Mouse (Mus musculus) hematopoietic multipotent progenitor cell, adult 10-12 weeks (in vitro differentiated cells): ENCODE data around the gene Slc44a2. TPM values are rescaled to one million over a fixed set of nuclear protein-coding genes. Genes with fewer than 3 reads are reported as not detected.

Source experiments
- polyA plus RNA-seq: library from polyadenylated mRNA; stranded (reverse); fragments of >175 nt; gene quantifications from 2 replicates; pipeline ENCODE4 v1.2.3, GENCODE M21; 2012; ENCODE audit warnings: low replicate concordance

Gene Slc44a2
- polyA plus RNA-seq, result 192 and 204 TPM in 2 replicates

GRCm38 (mm10) chr9:21320619-21321512 lies at the start of gene Slc44a2:
Gene Slc44a2 (plus strand): TSS chr9:21320698.

GRCm38 (mm10) chr9:21287571-21288402 lies 32.7 kb upstream of the Slc44a2 start, which contains the start of gene Kri1:
Gene Kri1 (minus strand): TSS chr9:21287969.

GRCm38 (mm10) chr9:21291022-21291787 lies 29.3 kb upstream of the Slc44a2 start, which contains the start of gene Cdkn2d:
Gene Cdkn2d (minus strand): TSS chr9:21291407.

GRCm38 (mm10) chr9:21312134-21312533 lies 8.4 kb upstream of the Slc44a2 start, which contains the start of gene Ap1m2:
Gene Ap1m2 (minus strand): TSS chr9:21312337.

GRCm38 (mm10) chr9:21367357-21368111 lies 47.0 kb downstream of the Slc44a2 start, which contains the start of gene Ilf3:
Gene Ilf3 (plus strand): TSS chr9:21367871.

Other genes starting within 250 kb of the Slc44a2 start
- 0.26 and 0.64 TPM in 2 replicates for gene Gm49373, start 247.6 kb upstream of the Slc44a2 start, polyA plus RNA-seq
- 24.8 and 46.2 TPM in 2 replicates for gene Fdx1l, start 247.1 kb upstream of the Slc44a2 start, polyA plus RNA-seq
- 43.7 and 103 TPM in 2 replicates for gene Gm38431, start 228.7 kb upstream of the Slc44a2 start, polyA plus RNA-seq
- 182 and 466 TPM in 2 replicates for gene Raver1, start 228.7 kb upstream of the Slc44a2 start, polyA plus RNA-seq
- gene Tyk2, start 189.5 kb upstream of the Slc44a2 start, polyA plus RNA-seq, result 47.9 and 58.5 TPM in 2 replicates
- gene Cdc37, start 170.7 kb upstream of the Slc44a2 start, polyA plus RNA-seq, result 137 and 226 TPM in 2 replicates
- 9.8 and 19.5 TPM in 2 replicates for gene Pde4a, start 155.0 kb upstream of the Slc44a2 start, polyA plus RNA-seq
- gene Keap1, start 81.3 kb upstream of the Slc44a2 start, polyA plus RNA-seq, result 49.8 and 76.0 TPM in 2 replicates
- gene S1pr5, start 72.3 kb upstream of the Slc44a2 start, polyA plus RNA-seq, result 11.6 and 51.4 TPM in 2 replicates
- gene Atg4d, start 55.4 kb upstream of the Slc44a2 start, polyA plus RNA-seq, result 33.9 and 64.0 TPM in 2 replicates
- 46.0 and 65.5 TPM in 2 replicates for gene Kri1, start 32.7 kb upstream of the Slc44a2 start, polyA plus RNA-seq
- gene Cdkn2d, start 29.3 kb upstream of the Slc44a2 start, polyA plus RNA-seq, result 41.8 and 71.5 TPM in 2 replicates
- 0.49 and 2.3 TPM in 2 replicates for gene Ap1m2, start 8.4 kb upstream of the Slc44a2 start, polyA plus RNA-seq
- gene Ilf3, start 47.2 kb downstream of the Slc44a2 start, polyA plus RNA-seq, result 61.2 and 70.8 TPM in 2 replicates
- 38.9 and 44.8 TPM in 2 replicates for gene Qtrt1, start 91.1 kb downstream of the Slc44a2 start, polyA plus RNA-seq
- 702 and 1,736 TPM in 2 replicates for gene Dnm2, start 104.2 kb downstream of the Slc44a2 start, polyA plus RNA-seq
- 5.3 and 6.6 TPM in 2 replicates for gene Tmed1, start 189.6 kb downstream of the Slc44a2 start, polyA plus RNA-seq
- 222 and 323 TPM in 2 replicates for gene AB124611, start 205.5 kb downstream of the Slc44a2 start, polyA plus RNA-seq
- 88.3 and 96.9 TPM in 2 replicates for gene Carm1, start 226.2 kb downstream of the Slc44a2 start, polyA plus RNA-seq